Mouse (Mus musculus): ENCODE measurements around the gene 1110059E24Rik.

The 1110059E24Rik gene

DNA sequence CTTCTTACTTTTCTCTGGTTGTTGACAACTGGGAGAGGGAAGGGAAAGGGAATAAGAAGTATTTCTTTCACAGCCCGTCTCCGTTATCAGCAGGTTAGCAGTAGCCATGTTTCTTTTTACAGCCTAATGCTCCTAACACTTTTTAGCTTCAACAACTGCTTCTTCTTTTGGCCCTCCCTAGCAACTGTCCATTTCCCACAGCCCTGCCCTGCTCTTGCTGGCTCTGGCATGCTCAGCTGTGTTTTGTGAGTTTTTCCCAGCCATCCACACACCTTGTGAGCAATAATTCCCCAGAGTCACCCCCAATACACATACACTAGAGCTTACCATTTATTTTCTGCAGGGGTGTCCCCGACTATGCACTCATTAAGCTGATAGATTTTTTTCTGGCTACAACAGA lies 75.3 kb downstream of the 1110059E24Rik start:
- no peak for DNase-seq (ENCODE audit: low read depth in 1 of 2, low spot score in 2 of 2)

DNA sequence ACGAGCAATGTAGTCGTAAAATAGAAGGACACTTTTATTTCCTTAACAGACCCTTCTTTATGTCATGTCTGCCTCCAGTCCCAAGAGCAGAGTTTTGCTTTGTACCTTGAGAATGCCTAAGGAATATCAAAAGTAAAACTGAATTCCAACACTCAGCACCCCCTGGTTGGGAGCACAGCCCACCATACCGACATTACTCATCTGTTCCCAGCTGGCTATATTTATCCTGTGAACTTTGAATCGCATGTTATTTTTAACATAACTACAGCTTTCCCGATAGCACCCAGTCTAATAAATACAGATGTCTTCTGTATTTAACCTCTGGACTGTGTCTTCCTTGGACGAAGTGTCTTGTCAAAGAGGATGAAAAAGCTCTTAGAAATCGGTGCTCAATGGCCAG lies 80.8 kb downstream of the 1110059E24Rik start:
- no peak for DNase-seq (ENCODE audit: low read depth in 1 of 2, low spot score in 2 of 2)

DNA sequence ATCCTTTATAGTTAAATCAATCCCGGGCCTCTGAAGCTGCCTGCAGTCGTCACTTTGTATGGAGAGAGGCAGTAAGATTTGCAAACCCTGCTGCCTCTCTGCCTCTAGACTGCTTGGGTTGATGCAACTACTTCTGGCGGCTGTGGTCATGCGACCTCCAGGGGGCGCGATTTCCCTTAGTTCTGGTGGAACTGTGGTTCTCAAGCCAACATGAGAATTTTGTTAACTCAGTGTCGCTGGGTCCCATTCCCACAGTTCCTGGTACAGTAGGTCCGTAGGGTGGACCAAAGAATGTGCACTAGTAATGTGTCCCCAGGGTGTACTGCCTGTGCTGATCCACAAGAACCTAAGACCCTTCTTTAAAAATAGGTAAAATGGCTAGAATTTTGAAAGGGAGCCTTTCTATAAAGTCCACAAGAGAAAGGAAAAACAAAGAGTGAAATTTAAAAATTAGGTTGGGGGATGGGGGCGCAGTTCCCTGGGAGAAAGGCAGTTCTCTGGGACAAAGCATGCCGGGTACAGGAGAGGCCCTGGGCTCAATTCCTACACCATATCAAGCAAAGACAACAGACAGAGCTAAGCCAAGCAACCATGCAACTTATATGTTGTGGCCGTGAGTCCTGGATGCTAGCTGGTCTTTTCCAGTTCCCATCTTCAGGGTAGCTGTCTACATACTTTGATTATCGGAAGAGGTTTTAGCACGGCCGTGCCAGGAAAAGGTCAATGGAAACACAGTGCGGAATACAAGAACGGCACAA lies 81.4 kb downstream of the 1110059E24Rik start:
- DNase-seq (ENCODE audit: low read depth in 1 of 2, low spot score in 2 of 2), result peak; percentile 32 to 67

DNA sequence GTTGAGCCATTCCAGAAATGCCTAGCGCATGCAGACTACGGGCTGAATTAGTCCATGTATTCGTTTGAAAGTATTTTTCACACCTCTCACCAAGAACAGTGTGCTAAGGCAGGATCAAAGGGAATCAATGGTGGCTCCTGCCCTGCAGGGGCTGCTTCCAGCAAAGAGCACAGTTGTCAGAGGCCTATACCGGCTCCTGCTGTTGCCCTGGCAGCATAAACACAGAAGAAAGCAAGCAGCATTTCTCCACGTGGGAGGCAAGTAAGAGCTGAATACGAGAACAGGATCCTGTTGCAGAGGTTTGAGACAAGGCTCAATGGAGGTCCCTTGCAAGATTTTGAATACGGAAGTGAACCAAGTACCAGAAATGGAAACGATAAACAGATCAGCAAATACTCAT lies 82.0 kb downstream of the 1110059E24Rik start:
- DNase-seq (ENCODE audit: low read depth in 1 of 2, low spot score in 2 of 2), result no peak

DNA sequence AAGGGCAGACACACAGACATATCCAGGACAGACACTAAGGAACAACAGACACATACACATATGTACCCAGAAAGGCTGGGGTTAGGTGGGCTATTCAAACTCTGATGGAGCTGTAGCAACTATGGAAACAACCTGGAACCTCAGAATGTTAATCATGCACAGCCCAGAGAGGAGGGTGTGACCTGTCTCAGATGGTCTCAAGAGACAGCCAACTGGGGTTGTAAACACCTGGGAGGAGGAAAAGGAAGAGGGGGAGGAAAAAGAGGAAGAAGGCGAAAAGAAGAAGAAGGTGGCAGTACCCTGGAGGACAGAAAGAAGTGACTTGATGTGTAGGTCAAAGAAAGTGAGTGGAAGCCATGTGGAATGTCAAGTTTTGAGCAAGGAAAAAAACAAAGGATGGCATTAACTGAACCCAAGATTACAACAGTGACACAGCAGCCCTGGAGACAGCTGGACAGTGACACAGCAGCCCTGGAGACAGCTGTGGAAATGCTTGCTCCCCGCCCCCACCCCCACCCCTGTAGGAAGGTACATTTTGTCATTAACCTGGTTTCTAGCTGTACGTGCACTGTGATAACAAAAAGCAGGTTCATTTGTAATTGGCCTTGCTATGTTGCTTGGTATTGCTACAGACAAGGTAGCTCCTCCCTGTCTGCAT lies 84.1 kb downstream of the 1110059E24Rik start:
- DNase-seq (ENCODE audit: low read depth in 1 of 2, low spot score in 2 of 2), result no peak

DNA sequence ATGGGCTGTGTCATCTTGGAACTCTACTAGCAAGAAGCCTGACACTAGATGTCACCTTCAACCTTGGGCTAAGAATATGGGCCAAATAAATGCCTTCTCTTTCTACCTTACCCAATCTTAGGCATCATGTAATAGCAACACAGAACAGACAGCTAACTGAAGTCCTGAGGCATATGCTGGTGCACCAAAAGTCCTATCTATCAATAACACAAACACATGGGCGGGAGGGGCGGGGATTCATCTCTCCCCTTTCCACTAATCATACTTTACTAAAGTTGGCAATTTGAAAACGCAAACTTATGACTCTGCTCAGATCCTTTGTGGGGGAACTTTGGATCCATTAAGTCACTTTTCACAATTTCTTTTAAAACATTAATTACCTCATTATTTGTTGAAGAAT lies 84.8 kb downstream of the 1110059E24Rik start:
- no peak for DNase-seq (ENCODE audit: low read depth in 1 of 2, low spot score in 2 of 2)

DNA sequence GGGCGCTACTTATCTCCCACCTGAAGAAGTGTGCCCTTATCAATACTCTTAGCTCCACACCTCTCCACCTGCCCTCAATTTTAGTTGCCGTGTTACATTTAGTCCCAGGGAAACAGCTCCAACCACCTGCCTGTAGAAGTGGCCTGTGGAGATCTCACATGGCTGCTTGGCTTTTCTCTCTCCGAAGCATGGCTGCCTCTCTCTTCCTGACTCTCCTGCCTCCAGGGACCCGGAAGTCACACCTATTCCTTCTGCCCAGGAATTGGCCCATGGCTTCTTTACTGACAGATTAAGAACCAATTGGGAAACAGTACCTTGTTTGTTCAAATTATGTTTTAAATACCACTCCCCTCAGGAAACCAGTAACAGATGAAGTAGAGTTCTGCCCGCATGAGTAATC lies 86.3 kb downstream of the 1110059E24Rik start:
- DNase-seq (ENCODE audit: low read depth in 1 of 2, low spot score in 2 of 2), result no peak

DNA sequence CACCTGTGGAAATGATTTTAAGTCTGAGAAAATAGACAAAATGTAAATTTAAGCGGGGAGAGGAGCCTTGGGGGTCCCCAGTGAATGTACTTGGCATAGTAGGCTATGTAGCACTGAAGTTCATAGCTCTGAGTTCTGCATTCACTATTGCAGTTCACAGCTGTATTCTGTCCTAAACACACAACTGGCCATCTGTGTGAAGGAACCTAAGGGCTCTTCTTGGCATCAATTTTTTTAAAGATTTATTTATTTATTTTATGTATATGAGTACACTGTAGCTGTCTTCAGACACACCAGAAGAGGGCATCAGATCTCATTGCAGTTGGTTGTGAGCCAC lies 88.3 kb downstream of the 1110059E24Rik start:
- no peak for DNase-seq (ENCODE audit: low read depth in 1 of 2, low spot score in 2 of 2)

DNA sequence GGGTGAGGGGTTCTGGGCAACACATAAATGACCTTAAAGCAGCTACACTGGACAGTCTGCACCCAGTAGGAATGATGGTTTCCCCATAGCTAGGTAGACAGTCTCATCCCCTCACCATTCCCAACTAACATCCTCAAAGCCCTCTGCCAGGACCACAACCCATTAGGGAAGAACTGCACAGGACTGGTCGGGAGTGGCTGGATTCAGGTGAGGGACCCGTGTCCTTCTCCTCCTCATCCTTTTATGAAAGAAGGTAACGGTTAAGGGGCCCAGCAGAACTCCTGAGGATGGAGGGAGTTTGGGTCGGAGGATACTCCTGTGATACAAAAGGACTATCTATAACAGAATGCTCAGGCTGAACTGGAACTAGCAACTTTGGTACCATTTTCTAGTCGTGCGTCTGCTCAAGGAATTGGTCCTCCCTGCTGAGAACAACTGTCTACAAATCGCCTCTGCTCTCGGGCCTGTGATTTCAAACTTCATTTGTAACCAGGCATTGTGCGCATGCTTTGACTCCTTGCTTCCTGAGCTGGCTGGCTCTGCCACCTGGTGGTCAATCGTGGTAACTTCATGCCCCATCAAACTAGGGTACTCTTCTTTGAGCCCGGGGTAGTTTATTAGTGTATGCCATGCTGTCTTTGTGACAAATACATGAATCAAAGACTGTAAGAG lies 88.9 kb downstream of the 1110059E24Rik start:
- DNase-seq (ENCODE audit: low read depth in 1 of 2, low spot score in 2 of 2), result peak; percentile 19 to 64

DNA sequence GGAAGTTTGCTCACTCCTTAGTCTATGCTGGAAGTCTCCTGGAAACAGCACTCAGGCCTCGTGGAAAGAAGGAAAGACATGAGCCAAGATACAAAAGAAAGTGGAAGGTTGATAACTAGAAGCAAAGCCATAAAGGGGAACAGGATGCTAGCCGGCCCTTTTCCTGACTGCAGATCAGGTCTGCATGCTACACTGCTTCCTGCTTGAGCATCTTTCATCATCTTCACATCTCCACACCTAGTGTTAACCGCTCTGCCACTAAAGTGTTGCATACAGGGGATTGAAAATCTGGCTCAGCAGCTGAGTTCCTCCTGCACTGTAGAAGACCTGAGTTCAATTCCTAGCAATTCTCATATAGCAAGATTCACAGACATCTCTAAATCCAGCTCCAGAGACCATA lies 89.8 kb downstream of the 1110059E24Rik start:
- no peak for DNase-seq (ENCODE audit: low read depth in 1 of 2, low spot score in 2 of 2)

DNA sequence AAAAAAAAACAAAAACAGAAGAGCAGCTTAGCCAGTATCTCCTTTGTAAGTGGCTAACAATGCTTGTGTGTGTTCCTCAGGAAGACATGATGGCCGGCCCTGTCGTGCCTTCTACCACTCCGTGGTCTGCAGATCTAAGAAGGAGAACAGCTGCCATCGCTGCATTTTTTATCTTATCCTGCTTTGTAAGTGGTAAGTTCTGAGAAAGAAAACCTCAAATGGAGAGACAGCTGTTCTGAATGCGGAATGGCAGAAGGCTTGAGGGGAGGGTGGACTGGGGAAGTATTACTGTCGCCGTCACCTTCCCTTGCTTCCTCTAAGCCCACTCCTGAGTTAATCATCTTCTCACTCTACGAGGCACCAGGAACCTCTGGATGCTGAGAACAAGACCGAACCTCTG lies 100.0 kb downstream of the 1110059E24Rik start:
- DNase-seq (ENCODE audit: low read depth in 1 of 2, low spot score in 2 of 2), result no peak

DNA sequence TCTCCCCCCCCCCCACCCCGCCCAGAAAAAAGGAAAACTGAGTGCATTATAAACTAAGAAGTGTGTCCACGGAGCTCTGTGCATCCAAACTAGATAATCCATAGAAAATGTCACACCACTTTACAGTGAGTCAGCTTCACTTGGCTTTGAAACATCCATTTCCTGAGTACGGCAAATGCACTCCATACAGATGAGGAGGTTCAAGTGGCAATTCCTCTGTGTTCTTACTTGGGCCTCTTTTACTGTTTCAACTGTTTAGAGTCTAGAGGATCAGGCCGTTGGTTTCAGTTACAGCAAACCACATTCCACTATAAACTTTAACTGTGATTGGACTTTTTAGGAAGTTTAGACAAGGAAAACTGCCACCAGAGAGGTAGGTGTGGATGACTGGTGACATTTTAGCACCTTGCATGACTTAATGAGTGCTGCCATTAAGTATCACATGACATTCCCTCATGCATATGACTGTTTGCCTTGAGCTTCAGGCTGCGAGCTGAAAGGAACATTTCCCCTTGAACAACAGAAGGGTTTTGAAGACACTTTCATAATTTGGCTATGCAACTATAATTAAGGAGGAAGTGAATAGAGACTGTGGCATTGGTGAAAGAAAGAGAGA lies 100.7 kb downstream of the 1110059E24Rik start:
- no peak for DNase-seq (ENCODE audit: low read depth in 1 of 2, low spot score in 2 of 2)

DNA sequence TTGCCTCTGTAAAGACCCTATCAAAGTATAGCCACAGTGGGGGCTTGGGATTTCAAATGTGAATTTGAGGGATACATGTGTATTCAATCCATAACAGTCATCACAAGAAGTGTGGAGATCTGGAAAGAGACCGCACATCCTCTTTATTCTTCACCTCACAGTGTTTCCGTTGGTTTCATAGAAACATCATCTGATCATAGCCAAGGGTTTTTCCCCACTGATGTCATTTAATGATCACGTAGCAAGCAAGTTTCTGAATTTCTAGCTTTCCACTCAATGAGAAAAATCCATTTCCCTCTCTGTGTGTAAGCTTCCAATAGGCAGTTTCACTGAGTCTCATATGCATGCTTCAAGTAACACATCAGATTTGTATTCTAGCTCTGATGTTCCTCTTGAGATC lies 103.1 kb downstream of the 1110059E24Rik start:
- no peak for DNase-seq (ENCODE audit: low read depth in 1 of 2, low spot score in 2 of 2)

DNA sequence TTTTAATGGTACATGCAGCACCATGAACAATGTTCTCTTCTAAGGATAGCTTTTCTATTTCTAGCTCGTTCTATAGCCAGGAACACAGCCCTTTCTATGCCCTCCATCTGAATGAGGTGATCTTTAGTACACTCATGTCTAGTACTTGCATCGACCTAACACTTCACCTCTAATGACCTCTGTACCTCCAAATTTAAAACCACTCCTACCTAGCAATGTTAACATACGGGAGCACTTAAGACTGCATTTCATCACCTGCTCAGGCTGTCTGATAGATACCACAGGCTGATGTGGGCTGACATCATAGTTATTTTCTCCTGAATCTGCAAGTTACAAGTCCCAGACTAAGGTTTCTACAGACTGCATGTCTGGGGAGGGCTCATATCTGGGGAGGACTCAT lies 103.8 kb downstream of the 1110059E24Rik start:
- DNase-seq (ENCODE audit: low read depth in 1 of 2, low spot score in 2 of 2), result no peak

DNA sequence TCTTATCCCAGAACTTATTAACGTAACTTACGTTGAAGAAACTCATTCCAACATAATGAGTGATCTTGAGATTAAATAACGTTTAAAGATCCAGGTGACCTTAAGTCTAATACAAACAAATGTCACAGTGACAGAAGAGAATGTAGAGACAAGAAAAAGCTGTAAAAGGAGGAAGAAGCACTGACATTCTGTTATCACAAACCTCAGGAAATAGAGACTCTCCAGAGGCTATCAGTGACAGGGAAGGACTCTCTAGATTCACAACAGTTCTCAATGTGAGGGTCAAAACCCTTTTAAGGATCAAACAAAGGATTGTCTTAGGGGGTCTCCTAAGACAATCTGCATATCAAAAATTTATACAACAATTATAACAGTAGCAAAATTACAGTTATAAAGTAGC lies 115.7 kb downstream of the 1110059E24Rik start:
- DNase-seq (ENCODE audit: low read depth in 1 of 2, low spot score in 2 of 2), result no peak

All from monocyte, adult 2 months (primary cell).